Mouse (Mus musculus): ENCODE results near the gene Gyg.

Gene Gyg

GRCm38 (mm10) chr3:20154531-20155367 lies at the start of gene Gyg:
Gene Gyg (minus strand): TSS chr3:20155317.
- no peak for DNase-seq (ENCODE audit: low read depth, low spot score)

- peak; percentile 24 for DNase-seq (ENCODE audit: low read depth, low spot score)
Observed at GRCm38 (mm10) chr3:20198869-20199268, 43.8 kb upstream of the Gyg start.

GRCm38 (mm10) chr3:20197878-20198277 lies 42.8 kb upstream of the Gyg start:
- no peak for DNase-seq (ENCODE audit: low read depth, low spot score)

- no peak for DNase-seq (ENCODE audit: low read depth, low spot score)
Observed at GRCm38 (mm10) chr3:20188976-20189675, 34.0 kb upstream of the Gyg start.

- DNase-seq (ENCODE audit: low read depth, low spot score) = no peak
Observed at GRCm38 (mm10) chr3:20172394-20172793, 17.3 kb upstream of the Gyg start.

GRCm38 (mm10) chr3:20167487-20167886 lies 12.4 kb upstream of the Gyg start:
- no peak for DNase-seq (ENCODE audit: low read depth, low spot score)

- DNase-seq (ENCODE audit: low read depth, low spot score) = no peak
Observed at GRCm38 (mm10) chr3:20155476-20155875, 359 bp upstream of the Gyg start.

- DNase-seq (ENCODE audit: low read depth, low spot score) = no peak
Observed at GRCm38 (mm10) chr3:20151651-20152050, 3.5 kb downstream of the Gyg start.

- no peak for DNase-seq (ENCODE audit: low read depth, low spot score)
Observed at GRCm38 (mm10) chr3:20150511-20150910, 4.6 kb downstream of the Gyg start.

- no peak for DNase-seq (ENCODE audit: low read depth, low spot score)
Observed at GRCm38 (mm10) chr3:20147647-20148046, 7.5 kb downstream of the Gyg start.

GRCm38 (mm10) chr3:20146884-20147395 lies 8.2 kb downstream of the Gyg start:
- DNase-seq (ENCODE audit: low read depth, low spot score) = no peak

GRCm38 (mm10) chr3:20145696-20146113 lies 9.4 kb downstream of the Gyg start:
- DNase-seq (ENCODE audit: low read depth, low spot score) = no peak

GRCm38 (mm10) chr3:20144401-20144800 lies 10.7 kb downstream of the Gyg start:
- DNase-seq (ENCODE audit: low read depth, low spot score) = no peak

- no peak for DNase-seq (ENCODE audit: low read depth, low spot score)
Observed at GRCm38 (mm10) chr3:20143726-20144125, 11.4 kb downstream of the Gyg start.

- DNase-seq (ENCODE audit: low read depth, low spot score) = no peak
Observed at GRCm38 (mm10) chr3:20142576-20142975, 12.5 kb downstream of the Gyg start.

- DNase-seq (ENCODE audit: low read depth, low spot score) = no peak
Observed at GRCm38 (mm10) chr3:20142101-20142500, 13.0 kb downstream of the Gyg start.

- no peak for DNase-seq (ENCODE audit: low read depth, low spot score)
Observed at GRCm38 (mm10) chr3:20141679-20142078, 13.4 kb downstream of the Gyg start.

- no peak for DNase-seq (ENCODE audit: low read depth, low spot score)
Observed at GRCm38 (mm10) chr3:20141240-20141639, 13.9 kb downstream of the Gyg start.

- DNase-seq (ENCODE audit: low read depth, low spot score) = no peak
Observed at GRCm38 (mm10) chr3:20136868-20137581, 18.1 kb downstream of the Gyg start.

- no peak for DNase-seq (ENCODE audit: low read depth, low spot score)
Observed at GRCm38 (mm10) chr3:20134545-20134944, 20.6 kb downstream of the Gyg start.

- DNase-seq (ENCODE audit: low read depth, low spot score) = no peak
Observed at GRCm38 (mm10) chr3:20133745-20134144, 21.4 kb downstream of the Gyg start.

- no peak for DNase-seq (ENCODE audit: low read depth, low spot score)
Observed at GRCm38 (mm10) chr3:20132731-20133130, 22.4 kb downstream of the Gyg start.

All from WW6 (cell line).